Mouse (Mus musculus) left cerebral cortex, postnatal 4 days (tissue): Measurements from ENCODE around the gene Gm17490. TPM values are rescaled to one million over a fixed set of nuclear protein-coding genes. Genes with fewer than 3 reads are reported as not detected.

Source experiments
- total RNA-seq, 2 experiments: library from RNA; stranded (reverse); gene quantifications; 2 replicates each; pipeline ENCODE4 v1.2.3; 2021

The Gm17490 gene
- total RNA-seq, 2 experiments from 2014 or later = not detected

Other genes starting within 250 kb of the Gm17490 start
- 10 to 100 TPM; 55.3 to 57.4 TPM for gene Pfkfb3, start 72.2 kb downstream of the Gm17490 start, total RNA-seq
- gene Rbm17, start 22.1 kb downstream of the Gm17490 start, total RNA-seq = 100 to 1,000 TPM; 126 to 135 TPM
- gene Il2ra, start 16.5 kb upstream of the Gm17490 start, total RNA-seq = not detected
- gene Il15ra, start 79.0 kb upstream of the Gm17490 start, total RNA-seq = 1 to 10 TPM; 2.0 to 2.2 TPM
- 10 to 100 TPM; 78.1 to 82.0 TPM for gene Fbh1, start 151.3 kb upstream of the Gm17490 start, total RNA-seq
- gene Ankrd16, start 151.6 kb upstream of the Gm17490 start, total RNA-seq = 10 to 100 TPM; 75.8 to 76.1 TPM